Mouse (Mus musculus) limb, embryonic 15.5 days (tissue): ENCODE data around the gene Psmd9. TPM values are rescaled to one million over a fixed set of nuclear protein-coding genes. Genes with fewer than 3 reads are reported as not detected.
A peak's percentile ranks its signal among the peaks of the same experiment; 100 is the strongest.
"Not testable (repeated sequence)": the region's sequence is repeated elsewhere in the genome, so short reads cannot be mapped to it uniquely, and the experiment has no call there.

ENCODE experiments used
- ATAC-seq: fragments of 200-750 bp; cut with Nextera tagmentation; 2 replicates; pipeline ENCODE4 v1.8.0; 2017; ENCODE audit warnings: low read depth, moderate TSS enrichment; ENCODE audit not compliant: insufficient number of reproducible peaks, low FRiP score, low TSS enrichment
- H3K27ac ChIP-seq: fragments of 300-500 bp; sonication (generic); 2 replicates; pipeline ENCODE4 v1.5.1; 2015; ENCODE audit warnings: moderate library complexity, mild to moderate bottlenecking, inconsistent platforms
- H3K27me3 ChIP-seq: fragments of 300-500 bp; sonication (generic); 2 replicates; pipeline ENCODE4 v1.6.1; 2015; ENCODE audit warnings: inconsistent platforms
- H3K36me3 ChIP-seq: fragments of 300-500 bp; sonication (generic); 2 replicates; pipeline ENCODE4 v1.6.1; 2015; ENCODE audit warnings: inconsistent platforms
- H3K4me1 ChIP-seq: fragments of 300-500 bp; sonication (generic); 2 replicates; pipeline ENCODE4 v1.6.1; 2015; ENCODE audit warnings: inconsistent platforms
- H3K4me2 ChIP-seq: fragments of 300-500 bp; sonication (generic); 2 replicates; pipeline ENCODE4 v1.6.1; 2015; ENCODE audit warnings: mild to moderate bottlenecking, inconsistent platforms
- H3K4me3 ChIP-seq: fragments of 300-500 bp; sonication (generic); 2 replicates; pipeline ENCODE4 v1.5.1; 2015; ENCODE audit warnings: mild to moderate bottlenecking, inconsistent platforms
- H3K9ac ChIP-seq: fragments of 300-500 bp; sonication (generic); 2 replicates; pipeline ENCODE4 v1.6.1; 2015; ENCODE audit warnings: inconsistent platforms
- H3K9me3 ChIP-seq: fragments of 300-500 bp; sonication (generic); 2 replicates; pipeline ENCODE4 v1.6.1; 2016; ENCODE audit warnings: inconsistent platforms
- WGBS: fragments of 180-500 bp; shearing (Covaris S2); methylation state at CpG from one replicate; pipeline ENCODE4 v1.1.7; 2015; 5-methylcytosine and 5-hydroxymethylcytosine counted together
- polyA plus RNA-seq: library from polyadenylated mRNA; unstranded; fragments of >200 nt; fragmentation: Nextera tagmentation; extraction: Ambion mirVana; gene quantifications from 2 replicates; pipeline ENCODE4 v1.2.1, GENCODE M21; 2015

Gene Psmd9
- polyA plus RNA-seq, 1 experiment from 2014 or later = 93.3 TPM

- no peaks in the 10 kb centered on the region for H3K36me3 ChIP-seq
- 83% methylated on average over 7 of the region's 7 CpGs for WGBS
- no peaks in the 10 kb centered on the region for H3K27me3 ChIP-seq
- no peak overlapping the region for H3K4me2 ChIP-seq
- H3K4me3 ChIP-seq = no peak overlapping the region
- H3K9me3 ChIP-seq = no peaks in the 10 kb centered on the region
- no peak overlapping the region for H3K9ac ChIP-seq
- ATAC-seq = no peak
- H3K27ac ChIP-seq = no peak overlapping the region
- H3K4me1 ChIP-seq = no peaks in the 10 kb centered on the region
These were observed 32.3 kb downstream of the Psmd9 start for GRCm38 (mm10) chr5:123201523-123201892.

GRCm38 (mm10) chr5:123201987-123202386 lies 32.8 kb downstream of the Psmd9 start:
- 82% methylated on average over 5 of the region's 5 CpGs for WGBS
- Histone ChIP-seq H3K4me1 (no peaks in the 10 kb centered on the region), H3K27me3 (no peaks in the 10 kb centered on the region), H3K9ac (no peak overlapping the region), H3K36me3 (no peaks in the 10 kb centered on the region), H3K4me3 (no peak overlapping the region), H3K9me3 (no peaks in the 10 kb centered on the region), H3K4me2 (no peak overlapping the region), H3K27ac (no peak overlapping the region)
- no peak for ATAC-seq

- H3K9ac ChIP-seq = not testable (repeated sequence)
These were observed 33.6 kb downstream of the Psmd9 start for GRCm38 (mm10) chr5:123202771-123203170.

GRCm38 (mm10) chr5:123203591-123203990 lies 34.4 kb downstream of the Psmd9 start:
- H3K9ac ChIP-seq, H3K9me3 ChIP-seq, H3K4me1 ChIP-seq, H3K27me3 ChIP-seq, H3K27ac ChIP-seq, ATAC-seq, H3K4me2 ChIP-seq, H3K36me3 ChIP-seq, H3K4me3 ChIP-seq: not testable (repeated sequence)
- WGBS = 88% methylated on average over 7 of the region's 7 CpGs

More at GRCm38 (mm10) chr5:123202771-123203170, 33.6 kb downstream of the Psmd9 start:
- H3K4me1 ChIP-seq, ATAC-seq, H3K9me3 ChIP-seq, H3K4me3 ChIP-seq, H3K36me3 ChIP-seq, H3K4me2 ChIP-seq, H3K27me3 ChIP-seq, H3K27ac ChIP-seq: not testable (repeated sequence)
- WGBS = 49% methylated on average over 4 of the region's 4 CpGs

GRCm38 (mm10) chr5:123222346-123223050 lies 53.3 kb downstream of the Psmd9 start:
- not testable (repeated sequence) for H3K27me3 ChIP-seq, H3K9ac ChIP-seq, H3K4me2 ChIP-seq, H3K9me3 ChIP-seq, H3K36me3 ChIP-seq, H3K27ac ChIP-seq, H3K4me1 ChIP-seq, ATAC-seq, H3K4me3 ChIP-seq
- WGBS = 82% methylated on average over 5 of the region's 5 CpGs

GRCm38 (mm10) chr5:123223051-123223410 lies 53.8 kb downstream of the Psmd9 start:
- ATAC-seq = no peak
- no peaks in the 10 kb centered on the region for H3K27me3 ChIP-seq
- no peak overlapping the region for H3K4me2 ChIP-seq
- H3K36me3 ChIP-seq = no peaks in the 10 kb centered on the region
- WGBS = 77% methylated on average over 4 of the region's 4 CpGs
- no peak overlapping the region for H3K4me3 ChIP-seq
- H3K27ac ChIP-seq = no peak overlapping the region
- H3K4me1 ChIP-seq = no peaks in the 10 kb centered on the region
- H3K9me3 ChIP-seq = 0 out of 2 replicates have a peak, but pooled peaks cover 3% of the 10 kb centered on the region
- H3K9ac ChIP-seq = no peak overlapping the region

GRCm38 (mm10) chr5:123223861-123224260 lies 54.6 kb downstream of the Psmd9 start:
- not testable (repeated sequence) for H3K9me3 ChIP-seq, H3K9ac ChIP-seq, H3K4me2 ChIP-seq, H3K36me3 ChIP-seq, H3K4me1 ChIP-seq, H3K27me3 ChIP-seq, ATAC-seq, H3K4me3 ChIP-seq, H3K27ac ChIP-seq
- 54% methylated on average over 6 of the region's 6 CpGs for WGBS

GRCm38 (mm10) chr5:123226851-123227250 lies 57.6 kb downstream of the Psmd9 start:
- no peak overlapping the region for H3K4me3 ChIP-seq
- H3K27me3 ChIP-seq = no peaks in the 10 kb centered on the region
- peaks cover 6% of the 10 kb centered on the region for H3K4me1 ChIP-seq
- peaks cover 5% of the 10 kb centered on the region; the same call in 1 of the 2 replicates for H3K36me3 ChIP-seq
- no peak overlapping the region for H3K4me2 ChIP-seq
- H3K9ac ChIP-seq = no peak overlapping the region
- no peak overlapping the region for H3K27ac ChIP-seq
- H3K9me3 ChIP-seq = no peaks in the 10 kb centered on the region
- no peak for ATAC-seq
- WGBS = 88% methylated on average over 7 of the region's 7 CpGs

- WGBS = 3% methylated on average over 42 of the region's 42 CpGs
- no peaks in the 10 kb centered on the region for H3K9me3 ChIP-seq
- peak; percentile 82 for ATAC-seq
These were observed 58.7 kb downstream of the Psmd9 start for GRCm38 (mm10) chr5:123227762-123228523.

GRCm38 (mm10) chr5:123228524-123228922 lies 59.3 kb downstream of the Psmd9 start:
- Histone ChIP-seq H3K27ac (no peak overlapping the region), H3K4me1 (peaks cover 6% of the 10 kb centered on the region), H3K4me3 (peak overlapping the region; percentile 86), H3K9ac (peak overlapping the region; percentile 85), H3K36me3 (peaks cover 5% of the 10 kb centered on the region; the same call in 1 of the 2 replicates), H3K9me3 (no peaks in the 10 kb centered on the region), H3K4me2 (peak overlapping the region; percentile 71), H3K27me3 (no peaks in the 10 kb centered on the region)
- 6% methylated on average over 15 of the region's 15 CpGs for WGBS
- ATAC-seq = no peak

More at GRCm38 (mm10) chr5:123227762-123228523, 58.7 kb downstream of the Psmd9 start:
- Histone ChIP-seq H3K9ac (peak overlapping the region; percentile 85), H3K4me2 (peak overlapping the region; percentile 71), H3K4me1 (peaks cover 6% of the 10 kb centered on the region), H3K4me3 (peak overlapping the region; percentile 86), H3K27ac (no peak overlapping the region; the same call in 1 of the 2 replicates), H3K36me3 (peaks cover 5% of the 10 kb centered on the region; the same call in 1 of the 2 replicates), H3K27me3 (no peaks in the 10 kb centered on the region)

GRCm38 (mm10) chr5:123229296-123229695 lies 60.1 kb downstream of the Psmd9 start:
- peaks cover 5% of the 10 kb centered on the region; the same call in 1 of the 2 replicates for H3K36me3 ChIP-seq
- H3K27ac ChIP-seq = no peak overlapping the region
- no peaks in the 10 kb centered on the region for H3K9me3 ChIP-seq
- peaks cover 6% of the 10 kb centered on the region for H3K4me1 ChIP-seq
- H3K9ac ChIP-seq = no peak overlapping the region
- 92% methylated on average over 6 of the region's 6 CpGs for WGBS
- H3K27me3 ChIP-seq = no peaks in the 10 kb centered on the region
- peak overlapping the region; percentile 86; the same call in 1 of the 2 replicates for H3K4me3 ChIP-seq
- H3K4me2 ChIP-seq = peak overlapping the region; percentile 71; the same call in 1 of the 2 replicates
- no peak for ATAC-seq

- 92% methylated on average over 2 of the region's 2 CpGs for WGBS
- Histone ChIP-seq H3K27me3 (no peaks in the 10 kb centered on the region), H3K36me3 (peaks cover 25% of the 10 kb centered on the region), H3K4me1 (peaks cover 9% of the 10 kb centered on the region), H3K9me3 (no peaks in the 10 kb centered on the region), H3K4me3 (no peak overlapping the region), H3K9ac (no peak overlapping the region), H3K4me2 (no peak overlapping the region), H3K27ac (no peak overlapping the region)
- no peak for ATAC-seq
These were observed 63.0 kb downstream of the Psmd9 start for GRCm38 (mm10) chr5:123232180-123232579.
